Mouse (Mus musculus) midbrain, embryonic 10.5 days (tissue): Measurements from ENCODE around the gene Cdc20. TPM values are rescaled to one million over a fixed set of nuclear protein-coding genes. Genes with fewer than 3 reads are reported as not detected.
A peak's percentile ranks its signal among the peaks of the same experiment; 100 is the strongest.

Experiments
- DNase-seq: peaks from one replicate; pipeline ENCODE4 v3.0.0-alpha.2; 2017; ENCODE audit warnings: low spot score
- H3K27ac ChIP-seq: fragments of 300-500 bp; sonication (generic); replicated peaks from 2 replicates; pipeline ENCODE4 v1.5.1; 2016; ENCODE audit warnings: mild to moderate bottlenecking
- H3K27me3 ChIP-seq: fragments of 300-500 bp; sonication (generic); 2 replicates; pipeline ENCODE4 v1.6.1; 2016; ENCODE audit warnings: low read depth, mild to moderate bottlenecking; ENCODE audit not compliant: poor library complexity, severe bottlenecking
- H3K36me3 ChIP-seq: fragments of 300-500 bp; sonication (generic); 2 replicates; pipeline ENCODE4 v1.6.1; 2016; ENCODE audit warnings: mild to moderate bottlenecking, moderate library complexity
- H3K4me1 ChIP-seq: fragments of 300-500 bp; sonication (generic); 2 replicates; pipeline ENCODE4 v1.6.1; 2016
- H3K4me3 ChIP-seq: fragments of 300-500 bp; sonication (generic); 2 replicates; pipeline ENCODE4 v1.5.1; 2016; ENCODE audit warnings: mild to moderate bottlenecking, moderate library complexity
- H3K9me3 ChIP-seq: fragments of 300-500 bp; sonication (generic); replicated peaks from 2 replicates; pipeline ENCODE4 v1.6.1; 2016; ENCODE audit warnings: mild to moderate bottlenecking
- WGBS: fragments of 180-500 bp; shearing (Covaris S2); methylation state at CpG from one replicate; pipeline ENCODE4 v1.1.7; 2016; 5-methylcytosine and 5-hydroxymethylcytosine counted together
- polyA plus RNA-seq: library from polyadenylated mRNA; unstranded; fragments of >200 nt; fragmentation: Nextera tagmentation; extraction: Ambion mirVana; gene quantifications from 2 replicates; pipeline ENCODE4 v1.2.1, GENCODE M21; 2016

Cdc20 gene
- polyA plus RNA-seq, 1 experiment from 2014 or later, result 424 TPM

DNA sequence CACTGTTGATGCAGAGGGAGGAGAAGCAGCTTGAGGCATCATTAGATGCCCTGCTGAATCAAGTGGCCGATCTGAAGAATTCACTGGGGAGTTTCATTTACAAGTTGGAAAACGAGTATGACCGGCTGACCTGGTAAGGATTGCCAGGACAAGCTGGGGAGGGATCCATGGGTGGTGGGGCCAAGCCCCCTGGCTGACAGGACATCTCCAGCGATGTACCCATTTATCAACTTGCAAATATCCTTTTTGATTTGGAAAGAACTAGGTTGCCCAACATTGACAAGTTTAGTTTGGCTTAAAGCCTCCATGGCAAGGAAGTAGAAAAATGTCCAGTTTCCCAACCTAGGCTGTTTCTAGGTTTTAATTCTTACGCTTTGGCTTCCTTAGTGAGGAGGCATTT, 26.3 kb downstream of the Cdc20 start:
- peaks cover 21% of the 10 kb centered on the region for H3K4me1 ChIP-seq
- no peaks in the 10 kb centered on the region for H3K27me3 ChIP-seq
- peaks cover 55% of the 10 kb centered on the region for H3K36me3 ChIP-seq
- no peak overlapping the region for H3K4me3 ChIP-seq
- no peak overlapping the region for H3K27ac ChIP-seq
- no peak for DNase-seq
- H3K9me3 ChIP-seq, result no peaks in the 10 kb centered on the region
- 91% methylated on average over 5 of the region's 5 CpGs for WGBS

DNA sequence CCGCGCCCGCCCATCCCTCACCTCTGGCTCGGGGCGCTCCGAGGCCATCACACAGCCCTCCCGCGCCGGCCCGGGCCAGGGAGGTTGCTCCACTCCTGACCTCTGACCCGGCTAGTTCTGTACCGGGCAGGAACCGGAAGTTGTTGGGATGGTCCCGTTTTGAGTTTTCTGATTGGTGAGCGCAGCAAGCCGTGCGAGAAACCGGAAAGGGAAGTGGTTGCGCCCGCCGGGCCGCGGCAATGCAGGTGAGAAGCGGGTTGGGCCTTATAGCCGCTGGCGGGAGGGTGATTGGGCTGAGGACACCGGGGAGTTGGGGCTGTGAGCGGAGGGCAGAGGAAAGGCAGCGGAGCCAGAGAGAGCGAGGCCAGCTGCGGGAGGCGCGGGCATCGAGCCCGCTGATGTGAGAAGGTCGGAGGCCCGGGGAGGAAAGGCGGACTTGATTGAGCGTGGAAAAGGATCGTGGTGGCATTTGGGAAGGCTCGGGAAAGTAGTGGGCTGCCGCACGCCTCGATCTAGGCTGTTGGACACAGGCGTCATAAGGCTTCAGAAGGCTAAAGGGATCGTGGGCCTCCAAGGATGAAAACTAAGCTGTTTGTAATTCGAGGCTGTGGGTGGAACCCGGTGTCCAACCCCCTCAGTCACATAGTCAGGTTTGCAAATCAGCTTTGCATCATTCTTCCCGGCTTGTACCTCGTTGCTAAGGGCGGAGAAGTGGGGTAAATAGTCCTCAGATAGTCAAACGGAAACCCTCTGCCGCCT, 27.8 kb downstream of the Cdc20 start, which contains the start of the genes Szt2 and Med8:
Gene Szt2, minus strand, starts transcription at position 132 of the 759 bp plus-strand sequence.
Gene Med8, plus strand, starts transcription at position 196 of the 759 bp plus-strand sequence.
- no peaks in the 10 kb centered on the region for H3K9me3 ChIP-seq
- under 1% methylated on average over 53 of the region's 53 CpGs for WGBS
- peak within 1 kb of the TSS; percentile 97 for H3K4me3 ChIP-seq
- peak within 1 kb of the TSS; percentile 92 for H3K27ac ChIP-seq
- H3K4me1 ChIP-seq, result peaks cover 21% of the 10 kb centered on the region
- H3K27me3 ChIP-seq, result no peaks in the 10 kb centered on the region
- peak; percentile 94 for DNase-seq
- peaks cover 53% of the 10 kb centered on the region for H3K36me3 ChIP-seq

DNA sequence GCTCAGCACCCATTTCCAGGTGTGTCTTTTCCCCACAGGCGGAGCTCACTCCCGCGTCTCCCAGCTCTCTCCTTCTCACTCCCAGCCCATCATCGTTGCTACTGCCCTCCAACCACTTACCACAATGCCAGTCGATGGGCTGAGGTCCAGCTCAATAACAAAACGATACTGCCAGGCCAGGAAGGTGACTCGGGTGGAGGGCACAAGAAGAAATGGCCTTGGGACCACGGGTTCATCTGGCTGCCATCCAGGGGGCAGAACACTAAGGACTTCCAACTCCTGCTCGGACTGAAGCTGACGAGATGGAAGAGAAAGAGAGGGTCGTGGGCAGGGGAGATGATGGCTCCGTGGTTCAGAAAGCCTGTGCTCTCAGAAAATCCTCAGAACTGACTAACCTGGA, 34.5 kb downstream of the Cdc20 start:
- H3K9me3 ChIP-seq, result no peaks in the 10 kb centered on the region
- no peaks in the 10 kb centered on the region for H3K4me1 ChIP-seq
- WGBS, result 94% methylated on average over 12 of the region's 12 CpGs
- no peak overlapping the region for H3K4me3 ChIP-seq
- H3K27ac ChIP-seq, result no peak overlapping the region
- H3K36me3 ChIP-seq, result peaks cover 76% of the 10 kb centered on the region
- DNase-seq, result no peak
- H3K27me3 ChIP-seq, result no peaks in the 10 kb centered on the region

DNA sequence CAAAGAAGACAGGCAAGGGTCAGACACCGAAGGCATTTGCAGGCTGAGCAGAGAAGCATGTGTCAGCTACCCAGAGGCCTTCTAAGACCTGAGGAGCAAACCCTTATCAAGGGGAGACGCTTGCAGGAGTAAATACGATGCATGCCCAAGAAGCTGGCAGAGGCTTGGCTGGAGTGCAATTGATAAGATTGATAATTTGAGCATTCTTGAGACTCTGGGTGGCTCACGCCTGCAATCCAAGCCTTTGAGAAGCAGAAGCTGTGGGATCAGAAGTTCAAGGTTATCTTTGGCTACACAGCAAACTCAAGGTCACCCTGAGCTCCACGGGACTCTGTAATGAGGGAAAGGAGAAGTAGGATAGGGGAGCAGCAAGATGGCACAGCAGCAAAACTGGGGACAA, 35.2 kb downstream of the Cdc20 start:
- Histone ChIP-seq H3K27ac (no peak overlapping the region), H3K27me3 (no peaks in the 10 kb centered on the region), H3K4me3 (no peak overlapping the region), H3K36me3 (peaks cover 84% of the 10 kb centered on the region), H3K4me1 (no peaks in the 10 kb centered on the region), H3K9me3 (no peaks in the 10 kb centered on the region)
- 93% methylated on average over 5 of the region's 5 CpGs for WGBS
- DNase-seq, result no peak

DNA sequence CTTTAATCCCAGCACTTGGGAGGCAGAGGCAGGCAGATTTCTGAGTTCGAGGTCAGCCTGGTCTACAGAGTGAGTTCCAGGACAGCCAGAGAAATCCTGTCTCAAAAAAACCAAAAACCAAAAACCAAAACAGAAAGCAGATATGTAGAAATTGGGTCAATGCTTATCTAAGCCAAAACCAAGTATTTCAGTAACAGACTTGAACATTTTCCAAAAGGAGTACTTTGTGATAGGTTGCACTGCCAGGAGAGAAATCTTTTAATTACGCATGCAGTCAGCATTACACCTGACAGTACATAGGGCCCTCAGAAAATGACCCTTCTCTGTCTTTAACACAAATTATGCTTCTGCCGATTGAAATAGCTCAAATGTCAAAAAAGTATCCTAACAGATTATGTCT, 35.7 kb downstream of the Cdc20 start:
- Histone ChIP-seq H3K9me3 (no peaks in the 10 kb centered on the region), H3K4me1 (no peaks in the 10 kb centered on the region), H3K4me3 (no peak overlapping the region), H3K36me3 (peaks cover 89% of the 10 kb centered on the region), H3K27me3 (no peaks in the 10 kb centered on the region), H3K27ac (no peak overlapping the region)
- 93% methylated on average over 3 of the region's 3 CpGs for WGBS
- no peak for DNase-seq

DNA sequence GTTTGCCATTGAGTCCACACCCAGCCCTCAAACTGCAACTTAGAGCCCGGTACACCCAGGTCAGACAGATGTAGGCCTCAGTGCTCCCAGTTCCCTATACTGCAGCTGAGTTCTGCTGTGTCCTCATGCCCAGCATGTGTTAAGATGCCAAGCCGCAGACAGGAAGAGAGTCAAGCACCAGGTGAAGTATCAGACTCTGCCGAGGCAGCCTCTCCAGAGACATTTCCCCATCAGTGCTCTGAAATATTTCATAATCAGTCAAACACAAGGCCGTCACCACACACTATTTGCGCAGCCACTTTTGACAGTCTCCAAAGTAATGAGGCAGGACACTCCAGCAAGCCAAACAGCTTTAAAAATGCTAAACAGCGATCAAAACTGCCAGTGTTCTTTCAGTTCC, 38.8 kb downstream of the Cdc20 start:
- Histone ChIP-seq H3K9me3 (no peaks in the 10 kb centered on the region), H3K27ac (no peak overlapping the region), H3K4me3 (no peak overlapping the region), H3K27me3 (no peaks in the 10 kb centered on the region), H3K4me1 (no peaks in the 10 kb centered on the region), H3K36me3 (peaks cover 100% of the 10 kb centered on the region)
- WGBS, result 95% methylated on average over 6 of the region's 6 CpGs
- DNase-seq, result no peak

GRCm38 (mm10) chr4:118396433-118396832, 40.7 kb downstream of the Cdc20 start:
- Histone ChIP-seq H3K4me3 (no peak overlapping the region), H3K27ac (no peak overlapping the region), H3K27me3 (no peaks in the 10 kb centered on the region), H3K9me3 (no peaks in the 10 kb centered on the region), H3K4me1 (no peaks in the 10 kb centered on the region), H3K36me3 (peaks cover 100% of the 10 kb centered on the region)
- DNase-seq, result no peak
- WGBS, result 92% methylated on average over 3 of the region's 3 CpGs

DNA sequence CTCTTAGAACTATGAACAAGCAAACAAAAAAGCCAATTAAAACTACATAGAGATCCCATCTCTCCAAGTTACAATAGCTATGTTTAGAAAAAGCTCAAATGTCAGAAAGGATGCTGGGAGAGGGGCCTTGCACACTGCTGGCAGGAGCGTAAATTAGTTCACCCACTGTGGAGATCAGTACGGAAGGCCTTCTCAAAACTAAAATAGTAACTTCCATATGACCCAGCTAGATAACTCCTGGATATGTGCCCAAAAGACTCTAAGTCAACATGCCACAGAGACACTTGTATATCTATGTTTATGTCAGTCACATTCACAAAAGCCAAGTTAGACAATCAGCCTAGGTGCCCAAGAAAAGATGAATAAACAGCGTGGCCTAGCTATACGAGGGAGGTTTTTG, 41.9 kb downstream of the Cdc20 start:
- DNase-seq, result no peak
- 93% methylated on average over 4 of the region's 4 CpGs for WGBS
- no peaks in the 10 kb centered on the region for H3K4me1 ChIP-seq
- H3K4me3 ChIP-seq, result no peak overlapping the region
- H3K27me3 ChIP-seq, result no peaks in the 10 kb centered on the region
- no peak overlapping the region for H3K27ac ChIP-seq
- H3K36me3 ChIP-seq, result peaks cover 100% of the 10 kb centered on the region
- H3K9me3 ChIP-seq, result no peaks in the 10 kb centered on the region

GRCm38 (mm10) chr4:118394505-118394904, 42.6 kb downstream of the Cdc20 start:
- H3K9me3 ChIP-seq, result no peaks in the 10 kb centered on the region
- 93% methylated on average over 6 of the region's 6 CpGs for WGBS
- no peak for DNase-seq
- H3K36me3 ChIP-seq, result peaks cover 100% of the 10 kb centered on the region
- H3K4me1 ChIP-seq, result no peaks in the 10 kb centered on the region
- H3K4me3 ChIP-seq, result no peak overlapping the region
- H3K27me3 ChIP-seq, result no peaks in the 10 kb centered on the region
- no peak overlapping the region for H3K27ac ChIP-seq

- no peaks in the 10 kb centered on the region for H3K4me1 ChIP-seq
- no peaks in the 10 kb centered on the region for H3K9me3 ChIP-seq
- no peak overlapping the region for H3K4me3 ChIP-seq
- H3K27ac ChIP-seq, result no peak overlapping the region
- H3K27me3 ChIP-seq, result no peaks in the 10 kb centered on the region
- WGBS, result 96% methylated on average over 11 of the region's 11 CpGs
- H3K36me3 ChIP-seq, result peaks cover 100% of the 10 kb centered on the region
- no peak for DNase-seq
Measured at GRCm38 (mm10) chr4:118390146-118390545, 47.0 kb downstream of the Cdc20 start.

- 94% methylated on average over 8 of the region's 8 CpGs for WGBS
- H3K27ac ChIP-seq, result no peak overlapping the region
- H3K27me3 ChIP-seq, result no peaks in the 10 kb centered on the region
- peaks cover 100% of the 10 kb centered on the region for H3K36me3 ChIP-seq
- no peak for DNase-seq
- H3K4me1 ChIP-seq, result no peaks in the 10 kb centered on the region
- no peak overlapping the region for H3K4me3 ChIP-seq
- H3K9me3 ChIP-seq, result no peaks in the 10 kb centered on the region
Measured at GRCm38 (mm10) chr4:118387316-118387715, 49.8 kb downstream of the Cdc20 start.

DNA sequence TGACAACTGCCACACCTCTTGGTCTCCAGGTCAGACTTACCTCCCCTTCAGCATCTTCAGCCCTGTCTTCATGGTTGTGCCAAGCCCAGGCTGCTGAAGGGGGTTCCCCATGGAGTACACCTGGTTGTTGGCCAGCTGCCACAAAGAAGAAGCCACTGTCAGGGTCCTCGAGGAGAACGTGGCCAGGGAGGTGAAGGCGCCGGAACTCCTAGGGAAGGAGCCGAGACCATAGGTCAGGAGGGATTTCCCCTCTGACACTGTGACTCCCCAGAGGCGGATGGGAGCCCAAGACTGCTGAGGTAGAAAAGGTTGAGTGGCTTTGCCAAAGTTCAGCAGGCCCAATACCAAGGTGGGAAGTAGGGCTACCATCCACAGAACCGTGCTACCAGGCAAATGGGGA, 53.9 kb downstream of the Cdc20 start:
- Histone ChIP-seq H3K27ac (no peak overlapping the region), H3K4me3 (no peak overlapping the region), H3K36me3 (peaks cover 99% of the 10 kb centered on the region), H3K9me3 (no peaks in the 10 kb centered on the region), H3K4me1 (no peaks in the 10 kb centered on the region), H3K27me3 (no peaks in the 10 kb centered on the region)
- 92% methylated on average over 7 of the region's 7 CpGs for WGBS
- no peak for DNase-seq
